Mouse (Mus musculus) midbrain, postnatal 0 days (tissue): ENCODE data around the gene Tpi1. TPM values are rescaled to one million over a fixed set of nuclear protein-coding genes. Genes with fewer than 3 reads are reported as not detected.

Experiments
- ATAC-seq: fragments of 200-750 bp; cut with Nextera tagmentation; 2 replicates; pipeline ENCODE4 v1.8.0; 2017; ENCODE audit warnings: moderate number of reproducible peaks, mild to moderate bottlenecking, moderate TSS enrichment, moderate library complexity; ENCODE audit not compliant: low FRiP score
- DNase-seq: peaks from one replicate; pipeline ENCODE4 v3.0.0-alpha.2; 2015; ENCODE audit warnings: low spot score
- H3K27ac ChIP-seq: fragments of 300-500 bp; sonication (generic); 2 replicates; pipeline ENCODE4 v1.5.1; 2014; ENCODE audit warnings: low read depth, mild to moderate bottlenecking, low read length, mixed read lengths
- H3K27me3 ChIP-seq: fragments of 300-500 bp; sonication (generic); 2 replicates; pipeline ENCODE4 v1.6.1; 2014; ENCODE audit warnings: low read length, control low read depth, mixed read lengths; ENCODE audit not compliant: insufficient read depth
- H3K36me3 ChIP-seq: fragments of 300-500 bp; sonication (generic); 2 replicates; pipeline ENCODE4 v1.6.1; 2014; ENCODE audit warnings: low read length, control low read depth, mixed read lengths; ENCODE audit not compliant: insufficient read depth
- H3K4me1 ChIP-seq: fragments of 300-500 bp; sonication (generic); 2 replicates; pipeline ENCODE4 v1.6.1; 2014; ENCODE audit warnings: mild to moderate bottlenecking, control low read depth, antibody characterized with exemption, low read length, mixed read lengths; ENCODE audit not compliant: insufficient read depth
- H3K4me2 ChIP-seq: fragments of 300-500 bp; sonication (generic); 2 replicates; pipeline ENCODE4 v1.6.1; 2014; ENCODE audit warnings: low read depth, mild to moderate bottlenecking, low read length, mixed read lengths; ENCODE audit not compliant: poor library complexity, severe bottlenecking
- H3K4me3 ChIP-seq: fragments of 300-500 bp; sonication (generic); 2 replicates; pipeline ENCODE4 v1.5.1; 2014; ENCODE audit warnings: low read depth, mild to moderate bottlenecking, low read length, moderate library complexity
- H3K9ac ChIP-seq: fragments of 300-500 bp; sonication (generic); replicated peaks from 2 replicates; pipeline ENCODE4 v1.6.1; 2014; ENCODE audit warnings: mild to moderate bottlenecking, low read length, moderate library complexity, mixed read lengths; ENCODE audit not compliant: poor library complexity, severe bottlenecking
- H3K9me3 ChIP-seq: fragments of 300-500 bp; sonication (generic); 2 replicates; pipeline ENCODE4 v1.6.1; 2016; ENCODE audit warnings: low read length, control low read depth
- CTCF ChIP-seq: IDR thresholded peaks from 2 replicates; pipeline ENCODE4 v1.5.1; 2016; ENCODE audit warnings: antibody characterized with exemption, mild to moderate bottlenecking
- WGBS: fragments of 180-500 bp; shearing (Covaris S2); extraction: QIAGEN DNeasy Blood & Tissue Kit; methylation state at CpG from one replicate; pipeline ENCODE4 v1.1.7; 2014; 5-methylcytosine and 5-hydroxymethylcytosine counted together
- polyA plus RNA-seq: library from polyadenylated mRNA; unstranded; fragments of >200 nt; fragmentation: Nextera tagmentation; extraction: Ambion mirVana; gene quantifications from 2 replicates; pipeline ENCODE4 v1.2.1, GENCODE M21; 2015
- total RNA-seq: library from RNA; depleted of rRNA; stranded (reverse); fragments of >200 nt; gene quantifications from 2 replicates; pipeline ENCODE4 v1.2.3, GENCODE M21; 2014

Gene Tpi1
- total and polyA plus RNA-seq, 2 experiments from 2014 or later: 392 to 415 TPM

DNA sequence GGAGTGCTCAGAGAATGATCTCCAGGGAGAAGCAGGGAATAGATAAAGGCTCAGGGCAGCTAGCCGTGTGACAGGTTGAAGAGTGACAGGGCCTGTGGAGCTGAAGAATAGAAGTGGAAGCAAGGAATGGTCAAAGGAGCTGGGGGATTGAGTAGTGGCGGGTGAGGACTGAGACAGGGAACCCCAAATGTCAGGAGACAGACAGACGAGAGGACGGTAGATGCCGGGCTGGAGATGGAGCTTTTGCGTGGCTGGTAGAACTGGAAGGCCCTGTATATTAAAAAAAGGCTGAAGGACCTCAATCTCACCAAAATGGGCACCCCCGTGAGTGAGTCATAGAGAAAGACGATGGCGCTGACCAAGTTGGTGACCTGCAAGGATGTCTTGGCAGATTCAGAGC lies 46.4 kb upstream of the Tpi1 start:
- H3K36me3 ChIP-seq: peaks cover 7% of the 10 kb centered on the region; the same call in 1 of the 2 replicates
- no peaks in the 10 kb centered on the region for H3K9me3 ChIP-seq
- DNase-seq (no peak), ATAC-seq (no peak)
- 69% methylated on average over 9 of the region's 9 CpGs for WGBS
- H3K4me1 ChIP-seq: peaks cover 32% of the 10 kb centered on the region
- H3K9ac ChIP-seq: peak overlapping the region; percentile 36; the same call in 1 of the 2 replicates
- H3K4me2 ChIP-seq: peak overlapping the region; percentile 34; the same call in 1 of the 2 replicates
- H3K4me3 ChIP-seq: no peak overlapping the region; the same call in 1 of the 2 replicates
- no peak for TF ChIP-seq CTCF
- peak overlapping the region; percentile 80; the same call in 1 of the 2 replicates for H3K27ac ChIP-seq
- H3K27me3 ChIP-seq: no peaks in the 10 kb centered on the region

- ATAC-seq (no peak), DNase-seq (peak; percentile 88)
- Histone ChIP-seq H3K27ac (peak overlapping the region; percentile 80), H3K9ac (peak overlapping the region; percentile 5; the same call in 1 of the 2 replicates), H3K9me3 (no peaks in the 10 kb centered on the region), H3K36me3 (peaks cover 9% of the 10 kb centered on the region; the same call in 1 of the 2 replicates), H3K4me1 (peaks cover 25% of the 10 kb centered on the region), H3K4me2 (peak overlapping the region; percentile 34), H3K4me3 (0 out of 2 replicates have a peak overlapping the region, but pooled peaks have one; percentile 1), H3K27me3 (no peaks in the 10 kb centered on the region)
- whole genome bisulfite sequencing: 7% methylated on average over 12 of the region's 12 CpGs
- peak; percentile 90 for TF ChIP-seq CTCF
Measured at GRCm38 (mm10) chr6:124859725-124860124, 45.6 kb upstream of the Tpi1 start.

GRCm38 (mm10) chr6:124858561-124859318 lies 44.6 kb upstream of the Tpi1 start:
- peaks cover 24% of the 10 kb centered on the region for H3K4me1 ChIP-seq
- no peak for TF ChIP-seq CTCF
- DNase-seq (no peak), ATAC-seq (no peak)
- no peak overlapping the region for H3K4me3 ChIP-seq
- H3K9ac ChIP-seq: no peak overlapping the region
- peak overlapping the region; percentile 99; the same call in 1 of the 2 replicates for H3K27ac ChIP-seq
- H3K9me3 ChIP-seq: no peaks in the 10 kb centered on the region
- H3K27me3 ChIP-seq: no peaks in the 10 kb centered on the region
- WGBS: 77% methylated on average over 27 of the region's 28 CpGs
- peaks cover 11% of the 10 kb centered on the region; the same call in 1 of the 2 replicates for H3K36me3 ChIP-seq
- no peak overlapping the region for H3K4me2 ChIP-seq

GRCm38 (mm10) chr6:124857840-124858530 lies 43.9 kb upstream of the Tpi1 start:
- Histone ChIP-seq H3K36me3 (peaks cover 16% of the 10 kb centered on the region), H3K4me1 (peaks cover 24% of the 10 kb centered on the region), H3K27ac (peak overlapping the region; percentile 99), H3K4me3 (peak overlapping the region; percentile 67), H3K9me3 (no peaks in the 10 kb centered on the region), H3K9ac (peak overlapping the region; percentile 95), H3K4me2 (peak overlapping the region; percentile 86), H3K27me3 (no peaks in the 10 kb centered on the region)
- no peak for TF ChIP-seq CTCF
- no peak for DNase-seq
- WGBS: 16% methylated on average over 26 of the region's 26 CpGs
- no peak for ATAC-seq

- peak within 1 kb of the TSS; percentile 67 for H3K4me3 ChIP-seq
- peak within 1 kb of the TSS; percentile 95 for H3K9ac ChIP-seq
- ATAC-seq: peak; percentile 89
- peak; percentile 89 for TF ChIP-seq CTCF
- peaks cover 22% of the 10 kb centered on the region for H3K4me1 ChIP-seq
- H3K27me3 ChIP-seq: no peaks in the 10 kb centered on the region
- peaks cover 20% of the 10 kb centered on the region for H3K36me3 ChIP-seq
- under 1% methylated on average over 79 of the region's 86 CpGs for WGBS
- peak within 1 kb of the TSS; percentile 86 for H3K4me2 ChIP-seq
- H3K9me3 ChIP-seq: no peaks in the 10 kb centered on the region
- peak within 1 kb of the TSS; percentile 99 for H3K27ac ChIP-seq
- DNase-seq: peak; percentile 93
Measured at GRCm38 (mm10) chr6:124856916-124857839, 43.1 kb upstream of the Tpi1 start, which contains the start of gene P3h3. Gene P3h3 (minus strand): TSS chr6:124857752.
